Mouse (Mus musculus): ENCODE data around the gene Stx5a.
A peak's percentile ranks its signal among the peaks of the same experiment; 100 is the strongest.
"Not testable (repeated sequence)": the region's sequence is repeated elsewhere in the genome, so short reads cannot be mapped to it uniquely, and the experiment has no call there.

Stx5a gene

DNA sequence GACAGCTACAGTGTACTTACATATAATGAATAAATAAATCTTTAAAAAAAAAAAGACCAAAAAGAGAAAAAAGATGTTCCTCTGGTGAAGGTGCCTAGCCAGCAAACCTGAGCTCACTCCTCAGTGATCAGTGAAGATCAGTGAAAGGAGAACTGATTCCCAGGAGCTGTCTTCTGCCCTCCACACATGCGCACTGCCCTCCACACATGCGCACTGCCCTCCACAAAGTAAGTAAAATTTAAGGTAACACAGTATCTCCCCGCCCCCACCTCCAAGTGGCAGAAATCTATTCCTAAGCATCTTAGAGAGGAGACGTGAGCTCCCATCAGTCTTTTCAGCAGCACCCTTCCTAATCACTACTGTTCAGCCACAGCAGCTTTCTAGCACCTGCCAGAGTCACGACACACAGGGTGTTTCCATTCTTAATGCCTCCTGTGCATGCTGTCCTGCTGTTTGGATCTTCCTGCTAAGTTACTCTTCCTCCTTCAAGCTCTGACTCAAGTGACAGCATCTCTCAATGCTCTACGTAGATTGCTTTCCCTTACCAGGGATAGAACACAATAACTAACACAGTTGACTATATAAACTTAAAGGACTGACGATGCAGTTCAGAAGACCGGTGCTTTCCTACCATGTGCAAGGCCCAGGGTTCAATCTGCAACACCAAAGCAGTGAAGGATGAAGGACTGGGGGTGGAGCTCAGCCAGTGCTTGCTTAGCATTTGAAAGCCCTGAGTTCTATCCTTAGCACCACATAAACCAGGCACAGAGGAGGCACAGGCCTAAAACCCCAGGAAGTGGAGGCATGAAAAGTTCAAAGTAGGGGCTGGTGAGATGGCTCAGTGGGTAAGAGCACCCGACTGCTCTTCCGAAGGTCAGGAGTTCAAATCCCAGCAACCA, 25.1 kb upstream of the Stx5a start:
- no peak for DNase-seq (ENCODE audit: extremely low read depth, insufficient read length, low spot score)

DNA sequence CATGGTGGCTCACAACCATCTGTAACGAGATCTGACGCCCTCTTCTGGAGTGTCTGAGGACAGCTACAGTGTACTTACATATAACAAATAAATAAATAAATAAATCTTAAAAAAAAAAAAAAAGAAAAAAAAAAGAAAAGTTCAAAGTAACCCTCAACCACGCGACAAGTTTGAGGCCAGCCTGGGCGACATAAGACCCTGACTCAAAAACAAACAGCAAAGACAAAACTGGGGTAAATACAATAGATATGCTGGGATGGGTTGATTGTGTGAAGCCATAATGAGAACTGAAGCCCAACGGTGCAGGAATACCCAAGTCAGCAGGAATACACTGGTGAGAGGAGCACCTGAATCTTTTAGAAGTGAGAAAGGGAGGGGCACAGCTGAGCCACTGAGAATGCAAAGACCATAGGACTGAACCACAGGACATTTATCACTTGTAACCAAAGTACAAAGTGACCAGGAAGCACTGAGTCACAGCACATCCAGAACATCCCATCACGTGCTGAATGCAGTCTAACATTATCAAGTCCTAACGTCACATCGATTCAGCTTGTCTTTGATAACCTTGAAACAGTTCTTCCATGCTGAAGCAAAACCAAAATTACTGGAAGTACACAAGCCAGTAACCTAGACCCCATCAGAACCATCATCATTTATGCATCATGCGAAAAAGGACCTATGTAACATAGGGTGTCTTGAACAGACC, 24.3 kb upstream of the Stx5a start:
- DNase-seq (ENCODE audit: extremely low read depth, insufficient read length, low spot score): no peak

- DNase-seq (ENCODE audit: extremely low read depth, insufficient read length, low spot score): no peak
Measured at GRCm38 (mm10) chr19:8718357-8718756, 22.9 kb upstream of the Stx5a start.

- DNase-seq (ENCODE audit: extremely low read depth, insufficient read length, low spot score): not testable (repeated sequence)
Measured at GRCm38 (mm10) chr19:8719037-8719436, 22.2 kb upstream of the Stx5a start.

GRCm38 (mm10) chr19:8721378-8721777, 19.8 kb upstream of the Stx5a start:
- DNase-seq (ENCODE audit: extremely low read depth, insufficient read length, low spot score): no peak

DNA sequence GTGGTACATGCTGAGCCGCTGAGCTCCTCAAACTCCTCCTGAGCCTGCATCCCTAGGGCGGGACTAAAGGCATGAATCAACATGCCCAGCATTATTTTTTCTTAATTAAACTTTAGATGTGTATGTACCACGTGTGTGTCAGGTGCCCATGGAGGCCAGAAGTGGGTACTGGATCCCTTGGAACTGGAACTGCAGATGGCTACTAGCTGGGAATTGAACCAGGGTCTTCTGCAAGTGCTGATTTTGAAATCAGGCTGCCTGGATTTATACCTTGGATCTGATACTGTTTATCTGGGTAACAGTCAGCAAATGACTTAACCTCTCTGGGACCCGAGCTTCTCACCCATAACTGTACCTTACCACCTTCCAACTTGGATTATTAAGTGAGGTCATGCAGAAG, 19.2 kb upstream of the Stx5a start:
- no peak for DNase-seq (ENCODE audit: extremely low read depth, insufficient read length, low spot score)

DNA sequence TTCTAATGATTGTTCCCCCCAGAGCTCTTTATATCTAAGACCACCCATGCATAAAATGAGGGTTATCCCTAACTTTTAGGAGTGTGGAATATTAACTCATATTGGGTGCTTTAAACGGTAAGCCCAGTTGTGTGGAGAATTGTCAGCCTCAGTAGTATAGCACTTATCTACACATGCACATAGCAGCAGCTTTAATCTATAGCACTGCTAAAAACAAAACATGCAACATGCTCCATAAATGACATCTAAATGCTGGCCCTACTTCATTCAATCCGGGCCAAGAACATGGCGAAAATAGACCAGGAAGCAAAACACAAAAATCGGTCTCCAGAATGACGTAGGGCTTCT, 18.7 kb upstream of the Stx5a start:
- DNase-seq (ENCODE audit: extremely low read depth, insufficient read length, low spot score): no peak

DNA sequence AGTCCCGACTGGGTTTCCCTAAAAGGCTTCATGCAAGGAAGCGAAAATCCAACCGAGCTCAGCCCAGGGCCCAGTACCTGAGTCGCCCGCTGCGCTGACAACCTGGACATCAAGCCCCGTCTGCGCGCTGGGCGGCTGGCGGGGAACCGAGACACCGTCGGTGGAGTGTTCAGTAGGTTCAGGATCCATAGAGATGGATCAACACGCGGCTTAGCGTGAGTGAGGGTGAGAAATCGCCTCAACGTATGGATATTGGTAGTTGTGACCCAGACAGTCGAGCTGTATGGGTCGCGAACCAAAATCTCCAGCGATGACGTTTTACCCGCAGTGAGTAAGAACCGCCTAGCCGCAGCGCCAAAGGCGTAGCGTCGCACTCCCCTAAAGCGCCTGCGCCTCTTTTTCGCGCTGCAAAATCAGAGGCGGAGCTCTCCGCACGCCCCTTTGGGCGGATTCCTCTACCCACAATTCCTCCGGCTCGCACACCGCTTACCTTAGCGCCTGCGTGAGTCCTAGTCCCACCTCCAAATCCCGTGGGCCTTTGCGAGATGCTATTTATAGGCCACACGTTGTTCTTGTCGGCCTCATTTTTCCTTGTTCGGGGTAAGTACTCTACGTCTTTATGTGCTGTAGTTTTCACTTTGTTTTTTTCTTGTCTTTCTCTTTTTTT, 18.2 kb upstream of the Stx5a start, which contains the start of gene Slc3a2:
Gene Slc3a2, minus strand, starts transcription at position 463 of the 667 bp plus-strand sequence.
- peak; percentile 94 for DNase-seq (ENCODE audit: extremely low read depth, insufficient read length, low spot score)

DNA sequence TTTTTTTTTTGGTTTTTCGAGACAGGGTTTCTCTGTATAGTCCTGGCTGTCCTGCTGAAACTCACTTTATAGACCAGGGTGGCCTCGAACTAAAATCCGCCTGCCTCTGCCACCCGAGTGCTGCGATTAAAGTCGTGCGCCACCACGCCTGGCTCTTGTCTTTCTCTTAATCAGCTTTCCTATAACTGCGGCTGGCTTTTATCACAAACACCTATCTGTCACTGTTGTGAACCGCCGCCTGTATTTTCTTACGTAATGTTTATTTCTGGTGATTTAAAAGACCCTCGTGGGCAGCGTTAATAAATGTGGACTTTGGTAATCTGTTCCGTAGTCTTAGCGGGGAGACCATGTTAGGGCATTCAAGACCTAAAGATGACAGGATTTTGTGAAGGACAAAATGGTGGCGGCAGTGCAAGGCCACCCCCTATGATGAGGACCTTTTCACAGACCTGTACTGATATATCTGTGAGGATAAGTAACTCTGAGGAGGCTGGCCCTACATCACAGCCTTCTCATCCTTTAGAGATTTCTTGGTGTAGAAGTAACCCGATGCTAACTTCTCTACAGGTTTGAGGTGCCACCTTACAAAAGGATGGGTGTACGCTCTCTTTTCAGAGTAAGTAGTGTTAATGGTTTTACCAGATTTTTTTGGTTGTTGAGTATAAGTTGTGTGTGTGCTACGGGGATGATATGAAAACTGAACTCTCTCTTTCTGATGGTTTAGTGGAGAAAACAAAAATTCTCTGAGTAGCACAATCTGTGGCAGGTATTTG, 17.5 kb upstream of the Stx5a start:
- DNase-seq (ENCODE audit: extremely low read depth, insufficient read length, low spot score): no peak

DNA sequence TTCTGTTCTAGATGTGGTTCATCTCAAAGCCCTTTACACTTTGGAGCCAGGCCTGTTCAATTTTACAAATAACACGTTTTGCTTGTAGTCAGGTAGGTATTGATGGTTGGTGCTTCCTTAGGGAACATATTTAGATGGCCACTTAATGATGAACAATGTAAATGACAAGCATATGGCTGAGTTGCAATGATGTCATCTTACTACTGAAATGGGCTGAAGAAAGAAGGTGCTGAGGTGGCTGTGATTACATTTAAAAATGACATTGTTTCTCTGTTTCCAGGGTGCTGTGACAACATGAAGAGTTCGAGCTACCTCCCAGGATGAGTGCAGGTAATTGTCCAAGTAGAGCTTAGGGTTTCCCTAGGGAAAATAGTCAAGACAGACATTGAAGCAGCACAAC, 16.8 kb upstream of the Stx5a start:
- no peak for DNase-seq (ENCODE audit: extremely low read depth, insufficient read length, low spot score)

DNA sequence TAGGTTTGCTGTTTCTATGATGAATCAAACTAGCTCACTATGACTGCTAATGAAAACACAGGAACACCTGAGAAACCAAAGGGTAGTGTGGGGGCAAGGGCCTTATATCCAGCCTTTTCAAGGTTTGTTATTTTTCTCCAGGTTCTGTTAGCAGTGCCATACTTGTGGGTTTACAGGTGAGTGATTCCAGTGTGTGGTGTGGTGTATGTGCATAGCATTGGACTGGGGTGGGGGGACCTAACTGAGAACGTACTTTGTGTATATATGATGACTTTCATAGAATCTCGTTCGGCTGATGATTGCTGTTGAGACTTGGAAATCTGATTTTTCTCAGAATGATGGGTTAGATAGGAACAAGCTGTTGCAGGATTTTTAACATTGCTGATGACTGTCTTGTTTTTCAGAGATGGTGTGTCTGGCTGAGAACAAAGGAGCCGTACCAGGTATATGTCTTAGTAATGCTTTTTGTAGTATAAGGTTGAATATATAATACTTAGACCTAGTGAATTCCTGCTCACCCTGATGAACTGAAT, 16.1 kb upstream of the Stx5a start:
- no peak for DNase-seq (ENCODE audit: extremely low read depth, insufficient read length, low spot score)

GRCm38 (mm10) chr19:8726609-8727390, 14.4 kb upstream of the Stx5a start:
- DNase-seq (ENCODE audit: extremely low read depth, insufficient read length, low spot score): no peak

- DNase-seq (ENCODE audit: extremely low read depth, insufficient read length, low spot score): no peak
Measured at GRCm38 (mm10) chr19:8727495-8728114, 13.6 kb upstream of the Stx5a start.

GRCm38 (mm10) chr19:8728335-8729099, 12.7 kb upstream of the Stx5a start:
- DNase-seq (ENCODE audit: extremely low read depth, insufficient read length, low spot score): peak; percentile 56

GRCm38 (mm10) chr19:8734334-8734733, 6.9 kb upstream of the Stx5a start:
- no peak for DNase-seq (ENCODE audit: extremely low read depth, insufficient read length, low spot score)

- DNase-seq (ENCODE audit: extremely low read depth, insufficient read length, low spot score): peak; percentile 82
Measured at GRCm38 (mm10) chr19:8735389-8736159, 5.6 kb upstream of the Stx5a start, which contains the start of gene Wdr74. Gene Wdr74 (plus strand): TSS chr19:8735827.

DNA sequence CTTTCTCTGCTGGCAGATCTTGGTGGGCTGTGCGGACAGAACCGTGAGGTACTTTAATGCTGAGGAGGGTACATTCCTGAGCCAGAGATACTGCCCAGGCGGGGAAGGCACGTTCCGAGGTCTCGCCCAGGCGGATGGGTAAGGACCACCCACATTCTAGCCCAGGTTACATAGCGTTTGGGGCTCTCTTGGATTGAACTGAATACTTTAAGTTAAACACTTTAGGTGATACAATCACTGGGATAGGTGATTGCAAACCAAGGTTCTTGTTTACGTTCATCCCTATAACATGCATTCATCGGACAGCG, 5.1 kb upstream of the Stx5a start:
- DNase-seq (ENCODE audit: extremely low read depth, insufficient read length, low spot score): no peak

- DNase-seq (ENCODE audit: extremely low read depth, insufficient read length, low spot score): no peak
Measured at GRCm38 (mm10) chr19:8738911-8739310, 2.3 kb upstream of the Stx5a start.
